Mouse (Mus musculus): ENCODE results near the gene Batf3. TPM values are rescaled to one million over a fixed set of nuclear protein-coding genes. Genes with fewer than 3 reads are reported as not detected.

Batf3 gene
- polyA plus RNA-seq, 1 experiment, result 3.8 TPM

DNA sequence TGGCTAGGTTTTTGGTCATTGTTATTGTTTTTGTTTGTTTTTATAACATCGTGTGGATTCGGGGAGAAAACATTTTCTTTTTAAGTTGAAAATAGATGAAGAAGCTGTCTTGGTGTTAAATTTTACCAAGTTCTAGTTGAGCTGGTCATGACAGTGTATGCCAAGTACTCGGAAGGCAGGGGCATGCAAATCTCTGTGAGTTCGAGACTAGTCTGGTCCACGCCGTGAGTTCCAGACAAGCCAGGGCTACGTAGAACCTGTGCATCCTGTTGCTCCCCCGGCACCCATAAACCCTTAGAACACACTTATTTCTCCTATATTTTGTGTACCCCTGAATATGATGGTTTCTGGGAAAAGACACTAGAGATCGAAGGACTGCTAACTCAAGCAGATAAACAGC, 33.9 kb upstream of the Batf3 start:
- H3K27ac ChIP-seq (ENCODE audit: control insufficient read depth, insufficient read depth, low read depth, low read length, poor library complexity), result no peak overlapping the region
- TF ChIP-seq CTCF (IDR thresholded peaks at IDR 0.05; ENCODE audit: control insufficient read depth, insufficient read depth, low read length), result no peak
- H3K4me3 ChIP-seq (replicated peaks; ENCODE audit: control insufficient read depth, low read depth, low read length), result peak overlapping the region; percentile 96
- 61% methylated on average over 9 of the region's 9 CpGs for WGBS
- peaks cover 1% of the 10 kb centered on the region; the same call in 1 of the 2 replicates for H3K4me1 ChIP-seq (ENCODE audit: control insufficient read depth, insufficient read depth, low read length)

GRCm38 (mm10) chr1:191064535-191064934, 33.1 kb upstream of the Batf3 start:
- Histone ChIP-seq H3K4me1 (ENCODE audit: control insufficient read depth, insufficient read depth, low read length) (peaks cover 1% of the 10 kb centered on the region; the same call in 1 of the 2 replicates), H3K4me3 (replicated peaks; ENCODE audit: control insufficient read depth, low read depth, low read length) (no peak overlapping the region), H3K27ac (ENCODE audit: control insufficient read depth, insufficient read depth, low read depth, low read length, poor library complexity) (no peak overlapping the region)
- TF ChIP-seq POLR2A (IDR thresholded peaks at IDR 0.05; ENCODE audit: borderline replicate concordance, control insufficient read depth, low read depth, low read length), result no peak
- no peak for TF ChIP-seq CTCF (IDR thresholded peaks at IDR 0.05; ENCODE audit: control insufficient read depth, insufficient read depth, low read length)
- 79% methylated on average over 2 of the region's 2 CpGs for WGBS

DNA sequence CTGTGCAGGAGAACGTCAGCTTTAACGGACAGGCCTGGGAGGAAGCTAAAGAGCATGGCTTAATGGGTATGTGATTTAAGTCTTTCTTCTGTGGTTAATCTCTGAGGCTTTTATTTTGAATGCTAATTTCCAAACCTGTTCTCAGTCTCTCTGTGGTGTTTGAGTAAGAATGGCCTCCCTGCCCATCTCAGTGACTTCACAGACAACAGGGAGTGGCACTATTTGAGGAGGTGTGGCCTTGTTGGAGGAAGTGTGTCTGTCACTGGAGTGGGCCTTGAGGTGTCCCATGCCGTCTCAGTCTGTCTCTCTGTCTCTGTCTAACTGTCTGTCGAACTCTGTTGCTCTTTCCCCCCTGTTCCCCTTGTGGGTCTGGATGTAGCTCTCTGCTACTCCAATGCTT, 32.5 kb upstream of the Batf3 start:
- 65% methylated on average over 4 of the region's 4 CpGs for WGBS
- no peak for TF ChIP-seq CTCF (IDR thresholded peaks at IDR 0.05; ENCODE audit: control insufficient read depth, insufficient read depth, low read length)
- TF ChIP-seq POLR2A (IDR thresholded peaks at IDR 0.05; ENCODE audit: borderline replicate concordance, control insufficient read depth, low read depth, low read length), result no peak
- H3K27ac ChIP-seq (ENCODE audit: control insufficient read depth, insufficient read depth, low read depth, low read length, poor library complexity), result no peak overlapping the region
- H3K4me1 ChIP-seq (ENCODE audit: control insufficient read depth, insufficient read depth, low read length), result peaks cover 1% of the 10 kb centered on the region; the same call in 1 of the 2 replicates
- H3K4me3 ChIP-seq (replicated peaks; ENCODE audit: control insufficient read depth, low read depth, low read length), result no peak overlapping the region

DNA sequence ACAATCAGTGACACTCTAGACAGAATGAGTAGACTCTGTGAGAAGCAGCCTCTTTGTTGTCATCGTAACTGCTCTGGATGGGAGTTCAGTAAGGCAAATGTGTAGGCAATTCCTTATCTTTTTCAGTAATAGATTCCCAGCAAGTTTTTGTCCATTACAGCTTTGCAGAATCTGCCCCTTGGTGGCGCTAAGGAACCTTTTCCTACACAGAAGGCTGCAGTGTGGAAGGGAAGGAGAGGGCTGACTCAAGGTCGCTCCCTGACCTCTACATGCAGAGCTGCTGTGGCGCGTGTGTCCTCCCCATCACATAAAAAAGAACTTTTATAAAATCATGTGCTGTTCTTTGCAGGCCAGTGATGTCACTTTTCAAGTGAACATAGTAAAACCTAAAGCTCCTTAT, 29.3 kb upstream of the Batf3 start:
- H3K27ac ChIP-seq (ENCODE audit: control insufficient read depth, insufficient read depth, low read depth, low read length, poor library complexity), result no peak overlapping the region
- no peak overlapping the region for H3K4me3 ChIP-seq (replicated peaks; ENCODE audit: control insufficient read depth, low read depth, low read length)
- 86% methylated on average over 5 of the region's 5 CpGs for WGBS
- TF ChIP-seq CTCF (IDR thresholded peaks at IDR 0.05; ENCODE audit: control insufficient read depth, insufficient read depth, low read length), result no peak
- TF ChIP-seq POLR2A (IDR thresholded peaks at IDR 0.05; ENCODE audit: borderline replicate concordance, control insufficient read depth, low read depth, low read length), result no peak
- peaks cover 6% of the 10 kb centered on the region; the same call in 1 of the 2 replicates for H3K4me1 ChIP-seq (ENCODE audit: control insufficient read depth, insufficient read depth, low read length)

GRCm38 (mm10) chr1:191070259-191070658, 27.4 kb upstream of the Batf3 start:
- WGBS, result 86% methylated on average over 4 of the region's 4 CpGs
- TF ChIP-seq CTCF (IDR thresholded peaks at IDR 0.05; ENCODE audit: control insufficient read depth, insufficient read depth, low read length), result no peak
- TF ChIP-seq POLR2A (IDR thresholded peaks at IDR 0.05; ENCODE audit: borderline replicate concordance, control insufficient read depth, low read depth, low read length), result no peak
- Histone ChIP-seq H3K4me3 (replicated peaks; ENCODE audit: control insufficient read depth, low read depth, low read length) (no peak overlapping the region), H3K4me1 (ENCODE audit: control insufficient read depth, insufficient read depth, low read length) (peaks cover 6% of the 10 kb centered on the region; the same call in 1 of the 2 replicates), H3K27ac (ENCODE audit: control insufficient read depth, insufficient read depth, low read depth, low read length, poor library complexity) (no peak overlapping the region)

DNA sequence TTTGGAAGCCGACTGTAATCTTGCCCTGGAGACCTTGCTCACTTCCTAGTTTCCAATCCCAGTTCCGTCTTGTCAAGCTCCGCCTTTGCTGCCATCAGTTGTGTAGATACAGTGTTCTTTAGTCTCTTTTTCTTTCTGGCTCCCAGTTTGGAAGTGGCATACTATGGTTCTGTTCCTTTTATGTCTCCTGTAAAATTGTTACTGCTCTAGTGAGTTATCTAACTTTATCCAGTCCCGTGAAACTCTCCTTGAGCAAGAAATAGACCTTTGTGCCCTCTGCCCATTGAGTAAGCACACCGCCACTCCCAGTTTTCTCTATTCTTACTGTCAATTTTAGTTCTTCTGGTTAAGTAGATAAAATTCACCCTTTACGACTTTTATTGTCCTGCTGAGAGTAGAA, 26.0 kb upstream of the Batf3 start:
- WGBS, result 78% methylated on average over 6 of the region's 6 CpGs
- H3K27ac ChIP-seq (ENCODE audit: control insufficient read depth, insufficient read depth, low read depth, low read length, poor library complexity), result no peak overlapping the region
- H3K4me1 ChIP-seq (ENCODE audit: control insufficient read depth, insufficient read depth, low read length), result peaks cover 6% of the 10 kb centered on the region; the same call in 1 of the 2 replicates
- no peak overlapping the region for H3K4me3 ChIP-seq (replicated peaks; ENCODE audit: control insufficient read depth, low read depth, low read length)
- TF ChIP-seq POLR2A (IDR thresholded peaks at IDR 0.05; ENCODE audit: borderline replicate concordance, control insufficient read depth, low read depth, low read length), result no peak
- no peak for TF ChIP-seq CTCF (IDR thresholded peaks at IDR 0.05; ENCODE audit: control insufficient read depth, insufficient read depth, low read length)

DNA sequence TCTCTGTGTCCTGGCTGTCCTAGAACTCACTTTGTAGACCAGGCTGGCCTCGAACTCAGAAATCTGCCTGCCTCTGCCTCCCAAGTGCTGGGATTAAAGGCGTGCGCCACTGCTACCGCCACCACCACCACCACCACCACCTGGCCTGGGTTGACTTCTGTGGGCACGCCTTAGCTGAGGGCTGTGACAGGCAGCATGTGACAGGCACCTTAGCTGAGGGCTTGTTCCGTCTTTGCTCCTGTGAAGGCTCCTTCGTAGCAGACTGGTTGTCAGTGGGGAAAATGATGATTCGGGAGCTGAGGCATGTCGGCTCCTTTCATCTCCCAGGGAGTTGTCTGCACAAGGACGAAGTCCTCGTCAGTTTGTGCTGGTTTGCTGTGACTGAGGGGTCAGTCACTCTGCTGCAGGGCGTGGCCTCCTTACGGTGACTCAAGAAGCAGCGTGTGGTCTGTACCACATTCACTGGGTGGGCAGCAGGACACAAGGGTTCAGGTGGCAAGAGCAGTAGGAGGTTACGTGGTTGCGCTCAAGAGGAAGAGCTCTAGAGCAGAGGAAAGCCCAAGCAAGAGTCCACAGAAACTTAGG, 25.2 kb upstream of the Batf3 start:
- Histone ChIP-seq H3K27ac (ENCODE audit: control insufficient read depth, insufficient read depth, low read depth, low read length, poor library complexity) (peak overlapping the region; percentile 39), H3K4me3 (replicated peaks; ENCODE audit: control insufficient read depth, low read depth, low read length) (no peak overlapping the region), H3K4me1 (ENCODE audit: control insufficient read depth, insufficient read depth, low read length) (peaks cover 6% of the 10 kb centered on the region; the same call in 1 of the 2 replicates)
- TF ChIP-seq CTCF (IDR thresholded peaks at IDR 0.05; ENCODE audit: control insufficient read depth, insufficient read depth, low read length) (no peak), POLR2A (IDR thresholded peaks at IDR 0.05; ENCODE audit: borderline replicate concordance, control insufficient read depth, low read depth, low read length) (no peak)
- WGBS, result 85% methylated on average over 16 of the region's 16 CpGs

DNA sequence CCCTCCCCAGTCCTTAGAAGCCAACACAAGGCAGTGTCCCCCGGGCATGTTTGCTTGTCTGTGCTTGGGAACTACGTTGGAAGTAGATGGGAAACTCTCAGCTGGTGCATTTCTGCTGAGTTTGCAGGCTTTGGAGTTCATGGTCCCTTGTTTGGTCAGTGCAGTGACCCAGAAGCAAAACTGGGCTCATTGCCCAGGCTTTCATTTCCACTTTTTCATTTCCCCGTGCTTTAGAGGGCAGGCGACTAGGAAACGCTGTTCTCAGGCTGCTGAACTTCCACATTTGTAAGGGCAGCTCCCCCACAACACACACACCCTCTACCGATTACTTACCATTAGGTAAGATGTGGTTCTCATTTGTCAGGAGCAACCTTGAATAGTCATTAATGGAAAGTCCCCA, 24.6 kb upstream of the Batf3 start:
- 27% methylated on average over 6 of the region's 6 CpGs for WGBS
- H3K4me3 ChIP-seq (replicated peaks; ENCODE audit: control insufficient read depth, low read depth, low read length), result no peak overlapping the region
- H3K27ac ChIP-seq (ENCODE audit: control insufficient read depth, insufficient read depth, low read depth, low read length, poor library complexity), result peak overlapping the region; percentile 39
- peaks cover 6% of the 10 kb centered on the region; the same call in 1 of the 2 replicates for H3K4me1 ChIP-seq (ENCODE audit: control insufficient read depth, insufficient read depth, low read length)
- TF ChIP-seq CTCF (IDR thresholded peaks at IDR 0.05; ENCODE audit: control insufficient read depth, insufficient read depth, low read length) (no peak), POLR2A (IDR thresholded peaks at IDR 0.05; ENCODE audit: borderline replicate concordance, control insufficient read depth, low read depth, low read length) (no peak)

DNA sequence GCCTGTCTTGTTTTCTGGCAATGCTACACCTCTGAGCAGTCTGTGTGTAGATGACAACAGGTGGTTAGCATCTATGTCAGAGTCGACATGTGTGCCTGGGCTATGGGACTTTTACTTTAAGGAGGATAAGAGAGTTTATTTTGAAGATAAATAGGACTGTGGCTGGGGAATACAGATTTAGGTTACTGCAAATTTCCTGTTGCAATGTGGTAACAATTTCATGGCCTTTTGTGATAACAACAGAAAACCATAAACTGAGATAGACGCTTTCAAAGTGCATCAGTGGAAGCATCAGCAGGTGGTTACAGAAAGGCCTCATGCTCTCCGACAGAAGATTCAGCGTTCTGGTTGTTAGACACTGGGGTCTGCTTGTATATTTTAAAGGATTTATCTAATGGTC, 24.2 kb upstream of the Batf3 start:
- no peak for TF ChIP-seq CTCF (IDR thresholded peaks at IDR 0.05; ENCODE audit: control insufficient read depth, insufficient read depth, low read length)
- no peak for TF ChIP-seq POLR2A (IDR thresholded peaks at IDR 0.05; ENCODE audit: borderline replicate concordance, control insufficient read depth, low read depth, low read length)
- H3K4me3 ChIP-seq (replicated peaks; ENCODE audit: control insufficient read depth, low read depth, low read length), result no peak overlapping the region
- 48% methylated on average over 4 of the region's 4 CpGs for WGBS
- H3K4me1 ChIP-seq (ENCODE audit: control insufficient read depth, insufficient read depth, low read length), result peaks cover 6% of the 10 kb centered on the region; the same call in 1 of the 2 replicates
- H3K27ac ChIP-seq (ENCODE audit: control insufficient read depth, insufficient read depth, low read depth, low read length, poor library complexity), result no peak overlapping the region
